Mouse (Mus musculus): Measurements from ENCODE around the gene Hdgfl1.

- TF ChIP-seq CTCF (IDR thresholded peaks at IDR 0.05; ENCODE audit: low read depth) (no peak), EP300 (optimal IDR thresholded peaks at IDR 0.05) (no peak)
Observed at GRCm38 (mm10) chr13:26745760-26746457, 24.1 kb downstream of the Hdgfl1 start.

All from stomach, postnatal 0 days (tissue).